Mouse (Mus musculus): ENCODE data around the gene Gm8113. TPM values are rescaled to one million over a fixed set of nuclear protein-coding genes. Genes with fewer than 3 reads are reported as not detected.

The Gm8113 gene
- total RNA-seq, 2 experiments from 2014 or later, result 0.22 to 0.45 TPM

Other genes with a start within 250 kb of the Gm8113 start
- gene Gm8165, start 248.2 kb upstream of the Gm8113 start, total RNA-seq (2021), result not detected
- 1 to 10 TPM; 1.7 to 2.4 TPM for gene Gm7324, start 227.6 kb upstream of the Gm8113 start, total RNA-seq (2021)
- not detected for gene Gm16506, start 197.9 kb upstream of the Gm8113 start, total RNA-seq (2021)
- not detected for gene Gm6526, start 177.5 kb upstream of the Gm8113 start, total RNA-seq (2021)
- not detected for gene Gm8180, start 140.6 kb upstream of the Gm8113 start, total RNA-seq (2021)
- not detected for gene Ear1, start 49.9 kb upstream of the Gm8113 start, total RNA-seq (2021)
- not detected for gene Ear10, start 1.8 kb upstream of the Gm8113 start, total RNA-seq (2021)
- gene Ang5, start 31.7 kb downstream of the Gm8113 start, total RNA-seq (2021), result not detected
- not detected for gene Ang6, start 76.9 kb downstream of the Gm8113 start, total RNA-seq (2021)
- gene Ear2, start 177.3 kb downstream of the Gm8113 start, total RNA-seq (2021), result not detected
- gene Gm3327, start 198.5 kb downstream of the Gm8113 start, total RNA-seq (2021), result not detected

Measured in left cerebral cortex, postnatal 10 days (tissue).